Comparison of ENCODE assay signal across 9 mouse cellular contexts in genomic region chr1:193086842-193087476, GRCm38 (mm10). TPM values are rescaled to one million over a fixed set of nuclear protein-coding genes. Genes with fewer than 3 reads are reported as not detected.
DNase-seq lines count a peak whose midpoint lies in the region; ATAC-seq and TF ChIP-seq lines count a peak whose summit lies in the region.
"Had no signal": no experiment of that assay in that cellular context is flagged by ENCODE, and none has a peak within 500 bp of the region (broad histone marks: within the 10 kb centered on the region; RNA-seq: fewer than 3 reads in every experiment).

No protein-coding gene starts in this region.

- no peak for TF ChIP-seq POLR2A in olfactory bulb, adult 2 months (IDR thresholded peaks at IDR 0.05; ENCODE audit: insufficient read depth, low read depth, low read length)

- WGBS in intestine, embryonic 14.5 days, result 38% methylated on average over 9 of the region's 9 CpGs
- WGBS in intestine, postnatal 0 days, result 47% methylated on average over 9 of the region's 9 CpGs
- 40% methylated on average over 9 of the region's 9 CpGs for WGBS in olfactory bulb, adult 2 months

- peak; percentile 63 for DNase-seq in intestine, embryonic 14.5 days (ENCODE audit: low spot score)
- DNase-seq in adrenal gland, postnatal 25 days, result peak; percentile 51
- DNase-seq in heart, postnatal 14 days, result peak; percentile 47 to 55
- no peak for DNase-seq in urinary bladder, adult 18-20 months (ENCODE audit: low spot score in 2 of 2)

- H3K9me3 ChIP-seq in intestine, embryonic 14.5 days (ENCODE audit: control insufficient read depth, low read length), result no peaks in the 10 kb centered on the region
- H3K9me3 ChIP-seq in intestine, postnatal 0 days (ENCODE audit: control insufficient read depth), result no peaks in the 10 kb centered on the region

- no peak overlapping the region for H3K4me3 ChIP-seq in intestine, embryonic 14.5 days (ENCODE audit: low read depth, low read length)
- H3K4me3 ChIP-seq in intestine, postnatal 0 days (ENCODE audit: low read depth, low read length), result no peak overlapping the region
- no peak overlapping the region for H3K4me3 ChIP-seq in olfactory bulb, adult 2 months (ENCODE audit: insufficient read depth, low read depth, low read length)
- H3K4me3 ChIP-seq: erythroblast, embryonic 14.5 days had no signal

- no peak overlapping the region for H3K9ac ChIP-seq in intestine, embryonic 14.5 days (ENCODE audit: low read length)
- H3K9ac ChIP-seq in intestine, postnatal 0 days (ENCODE audit: low read depth, low read length), result no peak overlapping the region

- H3K4me2 ChIP-seq in intestine, embryonic 14.5 days (ENCODE audit: low read length), result no peak overlapping the region
- H3K4me2 ChIP-seq in intestine, postnatal 0 days (replicated peaks; ENCODE audit: low read depth), result no peak overlapping the region

- peak; percentile 27; the same call in 1 of the 2 replicates for ATAC-seq in intestine, embryonic 14.5 days (replicated peaks; ENCODE audit: low FRiP score, low TSS enrichment, low read depth)
- no peak for ATAC-seq in intestine, postnatal 0 days
- ATAC-seq in megakaryocyte, adult 5-6 weeks (ENCODE audit: poor library complexity, severe bottlenecking), result no peak
- ATAC-seq in granulocyte monocyte progenitor cell, adult 5-6 weeks (replicated peaks; ENCODE audit: poor library complexity, severe bottlenecking), result no peak

- H3K36me3 ChIP-seq in intestine, embryonic 14.5 days (ENCODE audit: control insufficient read depth, insufficient read depth, low read length), result no peaks in the 10 kb centered on the region
- H3K36me3 ChIP-seq in intestine, postnatal 0 days (ENCODE audit: control insufficient read depth, insufficient read depth), result no peaks in the 10 kb centered on the region

- intact Hi-C loops in heart, postnatal 14 days (cut with DNase I), result no loop called here

- peak overlapping the region; percentile 39 for H3K27ac ChIP-seq in intestine, embryonic 14.5 days (ENCODE audit: low read depth)
- H3K27ac ChIP-seq in intestine, postnatal 0 days (ENCODE audit: low read depth, low read length), result no peak overlapping the region
- peak overlapping the region; percentile 58 for H3K27ac ChIP-seq in olfactory bulb, adult 2 months (ENCODE audit: insufficient read depth, low read depth, low read length)

- peaks cover 10% of the 10 kb centered on the region for H3K4me1 ChIP-seq in intestine, embryonic 14.5 days (replicated peaks; ENCODE audit: control insufficient read depth, insufficient read depth, low read length)
- no peaks in the 10 kb centered on the region for H3K4me1 ChIP-seq in intestine, postnatal 0 days (replicated peaks; ENCODE audit: control insufficient read depth, insufficient read depth, low read length)
- H3K4me1 ChIP-seq in olfactory bulb, adult 2 months (ENCODE audit: control insufficient read depth, insufficient read depth, low read length), result peaks cover 36% of the 10 kb centered on the region

- no peaks in the 10 kb centered on the region for H3K27me3 ChIP-seq in intestine, embryonic 14.5 days (replicated peaks; ENCODE audit: control insufficient read depth, insufficient read depth, low read length)
- H3K27me3 ChIP-seq in intestine, postnatal 0 days (replicated peaks; ENCODE audit: control insufficient read depth, insufficient read depth, low read length), result no peaks in the 10 kb centered on the region

- TF ChIP-seq CTCF in intestine, postnatal 0 days (IDR thresholded peaks at IDR 0.05; ENCODE audit: low read depth), result no peak
- no peak for TF ChIP-seq CTCF in olfactory bulb, adult 2 months (IDR thresholded peaks at IDR 0.05; ENCODE audit: insufficient read depth, low read depth, low read length)

RNA-seq across cellular contexts. Expression of gene Diexf, which starts 43.1 kb away (rescaled TPM):
- 11.2 and 12.1 TPM in 2 replicates for polyA plus RNA-seq in intestine, embryonic 14.5 days (2014; fragmentation: Nextera tagmentation; extraction: Ambion mirVana)
- 1.7 and 1.8 TPM in 2 replicates for polyA plus RNA-seq in intestine, postnatal 0 days (2015; fragmentation: Nextera tagmentation; extraction: Ambion mirVana)
- 23.3 and 23.4 TPM in 2 replicates for total RNA-seq in adrenal gland, postnatal 25 days (2021)
- 10 to 100 TPM in 1 of 2 experiments, 1 to 10 TPM in 1; 9.7 to 10.1 TPM for total RNA-seq in heart, postnatal 14 days (2021)
- 406 TPM in 1 of 2 replicates, not detected in the other for polyA plus RNA-seq in olfactory bulb, adult 2 months (2012; ENCODE audit: insufficient read depth, insufficient read length, low replicate concordance, missing spikeins)
- total RNA-seq in megakaryocyte, adult 5-6 weeks (2015), result 4.4 and 5.8 TPM in 2 replicates
- total RNA-seq in megakaryocyte, adult 5-6 weeks (2017), result 8.4 and 10.4 TPM in 2 replicates
- total RNA-seq in granulocyte monocyte progenitor cell, adult 5-6 weeks (2014; fragmentation: Nextera tagmentation), result 26.3 and 40.3 TPM in 2 replicates
- total RNA-seq in granulocyte monocyte progenitor cell, adult 5-6 weeks (2017), result 21.9 and 26.1 TPM in 2 replicates

RNA-seq across cellular contexts. Expression of gene Syt14, which starts 51.4 kb away (rescaled TPM):
- 3.3 and 4.2 TPM in 2 replicates for polyA plus RNA-seq in intestine, embryonic 14.5 days (2014; fragmentation: Nextera tagmentation; extraction: Ambion mirVana)
- 0.73 and 0.75 TPM in 2 replicates for polyA plus RNA-seq in intestine, postnatal 0 days (2015; fragmentation: Nextera tagmentation; extraction: Ambion mirVana)
- total RNA-seq in adrenal gland, postnatal 25 days (2021), result 8.8 and 12.8 TPM in 2 replicates
- total RNA-seq in heart, postnatal 14 days (2021), result under 1 TPM; 0.14 to 0.22 TPM
- not detected in 2 replicates for polyA plus RNA-seq in olfactory bulb, adult 2 months (2012; ENCODE audit: insufficient read depth, insufficient read length, low replicate concordance, missing spikeins)
- not detected in 2 replicates for total RNA-seq in megakaryocyte, adult 5-6 weeks (2015)
- not detected in 2 replicates for total RNA-seq in megakaryocyte, adult 5-6 weeks (2017)
- not detected in 2 replicates for total RNA-seq in granulocyte monocyte progenitor cell, adult 5-6 weeks (2014; fragmentation: Nextera tagmentation)
- total RNA-seq in granulocyte monocyte progenitor cell, adult 5-6 weeks (2017), result 0.21 and 0.47 TPM in 2 replicates

Comparison
In these comparisons a context has a peak if more than half of its experiments do, and no peak if none do; other contexts are left out.
1. DNase-seq: peak in intestine, embryonic 14.5 days (single experiment), adrenal gland, postnatal 25 days (single experiment) and heart, postnatal 14 days (2 of 2); none in urinary bladder, adult 18-20 months (0 of 2).